Mouse (Mus musculus): Measurements from ENCODE around the gene Elmo3. TPM values are rescaled to one million over a fixed set of nuclear protein-coding genes. Genes with fewer than 3 reads are reported as not detected.

Elmo3 gene
- total RNA-seq (2012; rRNA removed) (1.4 and 1.6 TPM in 2 replicates), total RNA-seq (2014; rRNA removed) (0.72 and 0.77 TPM in 2 replicates), polyA plus RNA-seq (2012; ENCODE audit: insufficient read length, low read depth) (1.3 and 2.4 TPM in 2 replicates)

GRCm38 (mm10) chr8:105305211-105306145 is at the start of gene Elmo3:
Gene Elmo3 (plus strand): TSS chr8:105305601.
- Histone ChIP-seq H3K36me3 (replicated peaks in 1 of 2; ENCODE audit: control insufficient read depth in 1 of 2, insufficient read depth in 1 of 2, low read length in 1 of 2) (peaks cover 89 to 97% of the 10 kb centered on the region in 2 experiments), H3K9me3 (replicated peaks; ENCODE audit: low read length) (no peaks in the 10 kb centered on the region), H3K79me2 (replicated peaks; ENCODE audit: control insufficient read depth, extremely low read depth, insufficient read depth, poor library complexity, severe bottlenecking) (peaks cover 1% of the 10 kb centered on the region; the same call in 1 of the 2 replicates), H3K4me3 (replicated peaks in 1 of 3; ENCODE audit: low read depth in 2 of 3, low read length in 2 of 3, poor library complexity in 1 of 3) (peak within 1 kb of the TSS in 1 of 3 experiments; percentile 18), H3K27ac (ENCODE audit: insufficient read depth, low read depth) (peak within 1 kb of the TSS; percentile 61; the same call in 1 of the 2 replicates), H3K4me1 (ENCODE audit: control insufficient read depth in 1 of 2, insufficient read depth in 2 of 2) (peaks cover 4 to 54% of the 10 kb centered on the region in 2 experiments), H3K27me3 (replicated peaks) (no peaks in the 10 kb centered on the region), H3K4me2 (ENCODE audit: insufficient read depth, low read depth, poor library complexity, severe bottlenecking) (no peak within 1 kb of the TSS), H3K9ac (ENCODE audit: insufficient read depth, low read depth) (no peak within 1 kb of the TSS)
- in situ Hi-C loops (cut with MboI; ENCODE audit: low pct_ligation_motif_present, low pct_unique_long_range_greater_than_20kb, low sequenced_read_pairs) (no loop called here), dilution Hi-C loops (cut with MboI; ENCODE audit: extremely low pct_ligation_motif_present, extremely low pct_unique_long_range_greater_than_20kb, low sequenced_read_pairs) (no loop called here)
- DNase-seq (ENCODE audit: extremely low read depth), result no peak
- peak; percentile 27; the same call in 1 of the 2 replicates for TF ChIP-seq POLR2A (IDR thresholded peaks at IDR 0.05; ENCODE audit: low read depth, low read length)
- TF ChIP-seq NELFE (IDR thresholded peaks at IDR 0.05; ENCODE audit: low read depth, low read length), result no peak

- Histone ChIP-seq H3K4me3 (replicated peaks in 1 of 3; ENCODE audit: low read depth in 2 of 3, low read length in 2 of 3, poor library complexity in 1 of 3) (no peak overlapping the region), H3K79me2 (replicated peaks; ENCODE audit: control insufficient read depth, extremely low read depth, insufficient read depth, poor library complexity, severe bottlenecking) (no peaks in the 10 kb centered on the region), H3K27ac (ENCODE audit: insufficient read depth, low read depth) (no peak overlapping the region), H3K4me1 (ENCODE audit: control insufficient read depth in 1 of 2, insufficient read depth in 2 of 2) (peaks cover 16 to 48% of the 10 kb centered on the region in 2 experiments), H3K36me3 (replicated peaks in 1 of 2; ENCODE audit: control insufficient read depth in 1 of 2, insufficient read depth in 1 of 2, low read length in 1 of 2) (peaks cover 20 to 69% of the 10 kb centered on the region in 2 experiments), H3K9ac (ENCODE audit: insufficient read depth, low read depth) (no peak overlapping the region), H3K27me3 (replicated peaks) (no peaks in the 10 kb centered on the region), H3K4me2 (ENCODE audit: insufficient read depth, low read depth, poor library complexity, severe bottlenecking) (no peak overlapping the region), H3K9me3 (replicated peaks; ENCODE audit: low read length) (peaks cover 4% of the 10 kb centered on the region)
- dilution Hi-C loops (cut with MboI; ENCODE audit: extremely low pct_ligation_motif_present, extremely low pct_unique_long_range_greater_than_20kb, low sequenced_read_pairs) (no loop called here), in situ Hi-C loops (cut with MboI; ENCODE audit: low pct_ligation_motif_present, low pct_unique_long_range_greater_than_20kb, low sequenced_read_pairs) (loop anchor here (5.0 kb wide), 1 partner anchor 35 kb away; no protein-coding TSS in a partner anchor)
- DNase-seq (ENCODE audit: extremely low read depth), result no peak
- no peak for TF ChIP-seq SMC3 (IDR thresholded peaks at IDR 0.05; ENCODE audit: low read depth, low read length)
- TF ChIP-seq CTCF (conservative IDR thresholded peaks at IDR 0.05 in 1 of 2, IDR thresholded peaks at IDR 0.05 in 1 of 2; ENCODE audit: low read depth in 2 of 2, low read length in 2 of 2), result no peak
- no peak for TF ChIP-seq POLR2A (IDR thresholded peaks at IDR 0.05; ENCODE audit: low read depth, low read length)
- TF ChIP-seq MYC (IDR thresholded peaks at IDR 0.05; ENCODE audit: low read depth, low read length), result no peak
- no peak for TF ChIP-seq ZC3H11A (IDR thresholded peaks at IDR 0.05; ENCODE audit: low read depth, low read length)
- TF ChIP-seq IRF4 (IDR thresholded peaks at IDR 0.05; ENCODE audit: low read depth, low read length), result no peak
- TF ChIP-seq JUN (IDR thresholded peaks at IDR 0.05; ENCODE audit: insufficient read depth, low read depth, low read length), result no peak
- no peak for TF ChIP-seq MAX (IDR thresholded peaks at IDR 0.05; ENCODE audit: low read length)
- TF ChIP-seq UBTF (IDR thresholded peaks at IDR 0.05; ENCODE audit: low read depth, low read length), result no peak
- no peak for TF ChIP-seq HCFC1 (IDR thresholded peaks at IDR 0.05; ENCODE audit: low read depth, low read length)
- no peak for TF ChIP-seq BHLHE40 (IDR thresholded peaks at IDR 0.05; ENCODE audit: low read depth, low read length)
These were observed 47.9 kb upstream of the Elmo3 start for GRCm38 (mm10) chr8:105257318-105258114.

Measured in CH12.LX (cell line).